Mouse (Mus musculus) stomach, embryonic 16.5 days (tissue): ENCODE results near the gene Chn2. TPM values are rescaled to one million over a fixed set of nuclear protein-coding genes. Genes with fewer than 3 reads are reported as not detected.
A peak's percentile ranks its signal among the peaks of the same experiment; 100 is the strongest.

ENCODE experiments used
- ATAC-seq: fragments of 200-750 bp; cut with Nextera tagmentation; 2 replicates; pipeline ENCODE4 v1.8.0; 2017; ENCODE audit warnings: moderate number of reproducible peaks, moderate TSS enrichment; ENCODE audit not compliant: insufficient read depth, low FRiP score
- H3K27ac ChIP-seq: fragments of 300-500 bp; sonication (generic); 2 replicates; pipeline ENCODE4 v1.5.1; 2014; ENCODE audit warnings: low read length
- H3K27me3 ChIP-seq: fragments of 300-500 bp; sonication (generic); 2 replicates; pipeline ENCODE4 v1.6.1; 2014; ENCODE audit warnings: low read length, control low read depth, mixed read lengths; ENCODE audit not compliant: control insufficient read depth, insufficient read depth
- H3K36me3 ChIP-seq: fragments of 300-500 bp; sonication (generic); 2 replicates; pipeline ENCODE4 v1.6.1; 2014; ENCODE audit warnings: low read length; ENCODE audit not compliant: control insufficient read depth, insufficient read depth
- H3K4me1 ChIP-seq: fragments of 300-500 bp; sonication (generic); 2 replicates; pipeline ENCODE4 v1.6.1; 2014; ENCODE audit warnings: low read length, control low read depth, mixed read lengths; ENCODE audit not compliant: control insufficient read depth, insufficient read depth
- H3K4me2 ChIP-seq: fragments of 300-500 bp; sonication (generic); 2 replicates; pipeline ENCODE4 v1.6.1; 2014; ENCODE audit warnings: low read depth, low read length, mixed read lengths
- H3K4me3 ChIP-seq: fragments of 300-500 bp; sonication (generic); replicated peaks from 2 replicates; pipeline ENCODE4 v1.5.1; 2014; ENCODE audit warnings: mild to moderate bottlenecking, low read length
- H3K9ac ChIP-seq: fragments of 300-500 bp; sonication (generic); 2 replicates; pipeline ENCODE4 v1.6.1; 2014; ENCODE audit warnings: low read length
- H3K9me3 ChIP-seq: fragments of 300-500 bp; sonication (generic); replicated peaks from 2 replicates; pipeline ENCODE4 v1.6.1; 2016; ENCODE audit warnings: low read length, control low read depth; ENCODE audit not compliant: control insufficient read depth
- whole genome bisulfite sequencing: fragments of 180-500 bp; shearing (Covaris S2); extraction: QIAGEN DNeasy Blood & Tissue Kit; methylation state at CpG from one replicate; pipeline ENCODE4 v1.1.7; 2014; 5-methylcytosine and 5-hydroxymethylcytosine counted together
- polyA plus RNA-seq: library from polyadenylated mRNA; unstranded; fragments of >200 nt; fragmentation: Nextera tagmentation; extraction: Ambion mirVana; gene quantifications from 2 replicates; pipeline ENCODE4 v1.2.1, GENCODE M21; 2015

The Chn2 gene
- polyA plus RNA-seq, 1 experiment from 2014 or later = 16.2 TPM

DNA sequence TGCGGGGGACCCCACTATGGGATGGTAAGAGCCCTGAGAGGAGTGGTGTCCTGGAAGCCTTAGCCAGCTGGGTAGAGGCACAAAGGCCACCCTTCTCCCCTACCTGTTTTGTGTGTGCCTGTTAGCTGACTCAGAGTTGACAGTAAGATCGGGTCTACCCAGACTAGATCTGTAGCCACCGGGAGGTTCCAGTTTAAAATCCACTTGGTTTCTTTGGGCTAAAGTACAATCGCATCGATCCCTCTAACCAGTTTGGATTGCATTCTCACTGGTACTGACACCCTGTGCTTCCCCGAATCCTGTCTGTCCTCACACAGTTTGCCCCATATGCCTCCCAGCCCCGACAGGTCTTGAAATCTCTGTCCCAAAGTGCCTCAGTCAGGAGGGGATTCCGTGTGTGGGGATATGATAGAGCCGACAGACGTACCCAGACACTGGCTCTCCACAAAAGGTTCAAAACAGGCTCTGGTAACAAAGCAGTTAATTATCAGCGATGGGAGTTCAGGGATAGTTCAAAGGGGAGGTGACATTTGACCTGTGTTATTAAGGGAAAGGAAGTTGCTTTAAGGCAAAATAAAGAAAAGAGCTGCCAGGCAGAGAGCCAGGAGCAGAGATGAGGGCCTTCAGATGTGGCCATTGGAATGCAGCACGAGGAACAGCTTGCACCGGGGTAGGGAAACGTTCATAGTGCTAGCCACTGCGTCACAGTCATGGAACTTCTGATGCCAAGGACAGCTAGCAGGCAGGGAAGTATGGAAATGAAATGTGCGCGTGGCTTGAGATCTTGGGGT lies 212.2 kb downstream of the Chn2 start:
- no peak overlapping the region for H3K9ac ChIP-seq
- no peaks in the 10 kb centered on the region for H3K9me3 ChIP-seq
- no peaks in the 10 kb centered on the region for H3K27me3 ChIP-seq
- ATAC-seq = 0 out of 2 replicates have a peak, but pooled peaks have one; percentile 12
- H3K36me3 ChIP-seq = no peaks in the 10 kb centered on the region
- 61% methylated on average over 17 of the region's 17 CpGs for WGBS
- H3K4me3 ChIP-seq = no peak overlapping the region
- H3K4me1 ChIP-seq = 0 out of 2 replicates have a peak, but pooled peaks cover 3% of the 10 kb centered on the region
- no peak overlapping the region for H3K4me2 ChIP-seq
- H3K27ac ChIP-seq = no peak overlapping the region

DNA sequence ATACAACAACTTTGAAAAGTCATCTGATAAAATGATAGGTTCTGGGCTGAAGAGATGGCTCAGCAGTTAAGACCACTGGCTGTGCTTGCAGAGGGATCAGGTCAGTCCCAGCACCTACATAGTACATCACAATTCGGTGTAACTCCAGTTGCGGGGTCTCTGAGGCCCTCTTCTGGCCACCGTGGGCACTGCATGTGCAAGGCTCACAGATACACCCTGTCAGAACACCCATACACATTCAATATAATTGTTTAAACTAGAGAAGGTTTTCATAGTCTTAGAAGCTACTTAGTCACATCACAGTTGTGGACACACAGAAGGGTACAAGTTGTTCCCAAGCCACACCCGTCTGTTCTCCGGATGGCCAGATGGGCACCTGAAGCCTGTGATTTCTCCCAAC lies 213.9 kb downstream of the Chn2 start:
- ATAC-seq = no peak
- Histone ChIP-seq H3K9me3 (no peaks in the 10 kb centered on the region), H3K27me3 (no peaks in the 10 kb centered on the region), H3K4me2 (no peak overlapping the region), H3K4me1 (0 out of 2 replicates have a peak, but pooled peaks cover 3% of the 10 kb centered on the region), H3K4me3 (no peak overlapping the region), H3K9ac (no peak overlapping the region), H3K36me3 (no peaks in the 10 kb centered on the region), H3K27ac (no peak overlapping the region)
- WGBS = 61% methylated on average over 5 of the region's 5 CpGs

DNA sequence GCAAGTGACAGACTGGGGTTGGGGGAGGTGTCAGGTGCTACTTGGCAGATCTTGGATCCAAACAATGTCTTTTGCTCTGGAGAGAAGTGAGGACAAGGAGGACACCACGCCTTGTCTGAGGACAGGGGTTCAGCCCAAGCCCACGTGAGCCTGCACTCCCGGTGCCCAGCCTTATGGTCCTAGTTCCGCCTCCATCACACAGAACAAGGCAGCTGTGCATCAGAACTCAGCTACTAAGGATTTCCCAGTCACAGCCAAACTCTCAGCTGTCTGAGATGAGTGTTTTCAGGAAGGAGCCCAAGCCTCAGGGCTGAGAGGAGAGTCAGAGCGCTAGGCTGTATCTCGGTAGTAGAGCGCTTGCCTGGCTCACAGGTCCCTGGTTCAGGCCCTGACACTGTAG lies 214.5 kb downstream of the Chn2 start:
- H3K27ac ChIP-seq = no peak overlapping the region
- no peak for ATAC-seq

DNA sequence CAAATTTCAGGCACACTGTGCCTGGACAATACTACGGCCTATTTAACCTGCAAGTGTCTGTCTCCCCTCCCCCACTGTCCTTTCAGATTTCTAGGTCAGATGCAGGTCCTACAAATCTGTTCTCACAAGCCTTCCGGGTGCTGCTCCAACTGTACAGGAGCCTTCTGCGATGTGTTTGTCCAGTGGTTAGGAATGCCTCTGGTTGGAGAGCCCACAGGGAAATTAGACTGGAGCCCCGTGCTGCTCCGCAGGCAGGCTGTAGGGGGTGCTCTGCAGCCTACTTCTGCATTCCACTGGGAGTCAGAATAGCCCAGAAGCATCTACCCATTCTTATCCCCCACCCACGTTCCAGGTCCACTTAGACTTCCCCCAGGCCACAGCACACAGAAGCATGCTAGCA lies 215.4 kb downstream of the Chn2 start:
- H3K27ac ChIP-seq = no peak overlapping the region
- H3K9me3 ChIP-seq = no peaks in the 10 kb centered on the region
- H3K4me2 ChIP-seq = no peak overlapping the region
- no peaks in the 10 kb centered on the region for H3K27me3 ChIP-seq
- H3K36me3 ChIP-seq = no peaks in the 10 kb centered on the region
- no peak for ATAC-seq
- WGBS = 70% methylated on average over 6 of the region's 6 CpGs
- H3K4me1 ChIP-seq = no peaks in the 10 kb centered on the region
- no peak overlapping the region for H3K4me3 ChIP-seq
- no peak overlapping the region for H3K9ac ChIP-seq

More for the DNA sequence above, 214.5 kb downstream of the Chn2 start:
- no peak overlapping the region for H3K4me2 ChIP-seq
- 65% methylated on average over 7 of the region's 7 CpGs for WGBS
- no peak overlapping the region for H3K4me3 ChIP-seq
- no peaks in the 10 kb centered on the region for H3K36me3 ChIP-seq
- 0 out of 2 replicates have a peak, but pooled peaks cover 1% of the 10 kb centered on the region for H3K4me1 ChIP-seq
- H3K9ac ChIP-seq = no peak overlapping the region
- H3K27me3 ChIP-seq = no peaks in the 10 kb centered on the region
- H3K9me3 ChIP-seq = no peaks in the 10 kb centered on the region

DNA sequence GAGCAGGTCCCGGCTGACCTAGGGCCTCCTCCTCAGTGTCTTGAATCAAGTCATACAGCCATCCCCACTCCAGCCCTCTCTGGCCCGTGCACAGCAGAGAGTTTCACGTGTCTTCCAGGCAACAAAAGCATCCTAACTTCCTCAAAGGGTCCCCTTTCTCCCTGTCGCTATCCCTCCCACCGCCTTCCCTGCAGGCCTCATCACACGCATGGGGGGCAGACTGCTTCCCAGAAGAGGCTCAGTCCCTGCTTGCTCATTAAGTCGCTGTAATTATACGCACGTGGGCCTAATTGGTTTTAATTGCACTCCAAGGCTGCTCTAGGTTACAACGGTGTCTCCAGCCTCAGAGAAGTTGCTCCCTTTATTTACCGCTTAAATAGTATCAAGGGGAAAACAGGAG lies 216.0 kb downstream of the Chn2 start:
- H3K4me1 ChIP-seq = no peaks in the 10 kb centered on the region
- H3K36me3 ChIP-seq = no peaks in the 10 kb centered on the region
- no peak for ATAC-seq
- WGBS = 79% methylated on average over 11 of the region's 11 CpGs
- H3K27ac ChIP-seq = no peak overlapping the region
- no peak overlapping the region for H3K4me3 ChIP-seq
- H3K27me3 ChIP-seq = no peaks in the 10 kb centered on the region
- H3K9ac ChIP-seq = no peak overlapping the region
- no peaks in the 10 kb centered on the region for H3K9me3 ChIP-seq
- no peak overlapping the region for H3K4me2 ChIP-seq

DNA sequence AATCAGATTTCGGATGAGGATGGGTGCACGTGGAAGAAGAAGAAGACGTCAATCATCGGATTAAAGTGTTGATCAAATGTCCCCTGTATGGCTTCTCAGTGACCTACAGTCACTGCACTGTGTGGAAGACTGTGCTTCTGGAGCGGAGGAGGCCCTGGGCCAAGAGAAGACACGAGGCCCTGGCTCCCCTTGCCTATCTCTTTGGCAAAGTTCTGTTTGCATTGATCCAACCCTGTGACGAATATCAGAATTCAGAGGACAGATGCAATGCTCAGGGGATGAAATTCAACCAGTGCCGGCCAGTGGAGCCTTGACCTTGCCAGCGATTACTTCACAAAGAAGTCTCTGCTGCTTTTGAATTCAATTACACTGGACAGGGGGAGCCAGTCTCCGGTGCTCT lies 217.0 kb downstream of the Chn2 start:
- no peak overlapping the region for H3K27ac ChIP-seq
- H3K4me2 ChIP-seq = no peak overlapping the region
- 79% methylated on average over 10 of the region's 10 CpGs for WGBS
- no peaks in the 10 kb centered on the region for H3K4me1 ChIP-seq
- no peak for ATAC-seq
- no peaks in the 10 kb centered on the region for H3K27me3 ChIP-seq
- H3K36me3 ChIP-seq = no peaks in the 10 kb centered on the region
- no peak overlapping the region for H3K9ac ChIP-seq
- no peaks in the 10 kb centered on the region for H3K9me3 ChIP-seq
- no peak overlapping the region for H3K4me3 ChIP-seq

DNA sequence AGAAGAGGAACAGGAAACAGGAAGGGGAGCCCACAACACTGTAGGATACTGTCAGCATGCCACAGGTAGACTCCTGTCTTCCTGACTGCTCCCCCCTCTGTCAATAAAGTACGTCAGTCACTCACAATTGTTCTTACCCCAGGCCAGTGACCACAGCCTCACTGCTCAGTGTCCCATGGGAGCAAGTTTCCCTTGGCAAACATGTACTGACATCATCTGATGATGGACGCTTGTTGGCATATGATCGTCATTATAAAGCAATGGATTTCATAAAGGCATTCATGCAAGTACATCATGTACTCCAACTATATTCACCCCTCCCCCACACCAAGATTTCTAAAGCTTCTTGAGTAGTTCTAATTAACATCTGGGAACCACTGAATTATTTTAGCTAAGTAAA lies 218.2 kb downstream of the Chn2 start:
- Histone ChIP-seq H3K36me3 (no peaks in the 10 kb centered on the region), H3K9me3 (no peaks in the 10 kb centered on the region), H3K27ac (no peak overlapping the region), H3K4me1 (no peaks in the 10 kb centered on the region), H3K4me2 (no peak overlapping the region), H3K9ac (no peak overlapping the region), H3K27me3 (no peaks in the 10 kb centered on the region), H3K4me3 (no peak overlapping the region)
- WGBS = 85% methylated on average over 3 of the region's 3 CpGs
- no peak for ATAC-seq

DNA sequence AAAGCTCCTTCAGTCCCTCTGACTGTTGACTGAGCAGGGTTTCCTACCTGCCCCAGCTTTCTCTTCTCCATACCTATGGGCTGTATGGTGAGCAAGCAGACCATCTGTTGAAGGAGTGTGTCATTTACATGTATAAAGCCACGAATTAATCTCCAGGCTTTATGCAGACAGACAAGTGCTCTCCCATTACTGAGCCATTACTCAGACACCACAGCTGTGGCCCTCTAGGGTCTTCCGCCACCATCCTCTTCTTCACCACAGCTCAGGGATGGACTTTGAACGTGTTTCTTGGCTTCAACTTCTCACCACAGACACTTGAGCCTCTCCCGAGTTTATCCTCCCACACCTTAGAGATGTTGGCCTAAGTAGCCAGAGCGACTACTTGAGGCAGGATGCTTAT lies 219.1 kb downstream of the Chn2 start:
- H3K9me3 ChIP-seq = no peaks in the 10 kb centered on the region
- no peaks in the 10 kb centered on the region for H3K36me3 ChIP-seq
- H3K4me1 ChIP-seq = no peaks in the 10 kb centered on the region
- no peak overlapping the region for H3K4me2 ChIP-seq
- ATAC-seq = no peak
- no peak overlapping the region for H3K4me3 ChIP-seq
- 79% methylated on average over 5 of the region's 5 CpGs for WGBS
- no peaks in the 10 kb centered on the region for H3K27me3 ChIP-seq
- no peak overlapping the region for H3K9ac ChIP-seq
- H3K27ac ChIP-seq = no peak overlapping the region

DNA sequence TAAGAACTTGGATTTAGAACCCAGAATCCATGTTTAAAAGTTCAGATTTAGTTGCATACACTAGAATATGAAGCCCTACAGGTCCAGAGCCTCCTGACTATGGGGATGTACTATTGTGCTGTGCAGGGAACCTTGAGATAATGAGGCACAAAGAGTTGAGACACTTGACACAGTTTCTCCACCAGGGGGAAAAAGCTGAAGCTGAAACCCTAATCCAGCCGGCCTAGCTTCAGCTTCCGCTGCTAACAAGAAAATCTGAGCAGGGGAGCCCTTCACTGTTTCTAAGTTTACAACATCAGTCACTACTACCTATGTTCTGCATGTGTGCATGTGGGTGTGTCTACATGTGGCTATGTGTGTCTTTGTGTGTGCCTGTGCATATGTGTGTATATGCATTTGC lies 223.4 kb downstream of the Chn2 start:
- 65% methylated on average over 2 of the region's 2 CpGs for WGBS
- no peak overlapping the region for H3K27ac ChIP-seq
- H3K36me3 ChIP-seq = no peaks in the 10 kb centered on the region
- H3K27me3 ChIP-seq = no peaks in the 10 kb centered on the region
- no peak overlapping the region for H3K4me2 ChIP-seq
- no peak overlapping the region for H3K4me3 ChIP-seq
- ATAC-seq = no peak
- no peaks in the 10 kb centered on the region for H3K4me1 ChIP-seq
- no peaks in the 10 kb centered on the region for H3K9me3 ChIP-seq
- H3K9ac ChIP-seq = no peak overlapping the region
